Mouse (Mus musculus) liver, postnatal 0 days (tissue): ENCODE measurements around the gene Col4a3bp.

Experiments
- CTCF ChIP-seq: sonication (generic); IDR thresholded peaks from 2 replicates; pipeline ENCODE4 v1.5.1; 2016; ENCODE audit warnings: antibody characterized with exemption, low read depth
- EP300 ChIP-seq: IDR thresholded peaks from 2 replicates; pipeline ENCODE4 v1.6.1; 2016; ENCODE audit warnings: antibody characterized with exemption, low read depth, mild to moderate bottlenecking

- no peak for TF ChIP-seq EP300
- no peak for TF ChIP-seq CTCF
Observed at GRCm38 (mm10) chr13:96527022-96527421, 15.4 kb upstream of the Col4a3bp start.
